Mouse (Mus musculus): ENCODE measurements at regions not wholly inside any gene's neighbourhood (a gene's known extent, or its start where the extent isn't known, plus 50 kb on each side); places are given as distances from the start of the nearest gene placed in this dataset.

GRCm38 (mm10) chr2:78388001-78388400, 441.8 kb upstream of the Cwc22 start:
- H3K4me2 ChIP-seq (ENCODE audit: low read length), result no peak overlapping the region
- no peak overlapping the region for H3K4me3 ChIP-seq (replicated peaks; ENCODE audit: low read depth, low read length)
- H3K27ac ChIP-seq (replicated peaks; ENCODE audit: low read depth, low read length), result no peak overlapping the region
- no peaks in the 10 kb centered on the region for H3K36me3 ChIP-seq (ENCODE audit: control insufficient read depth, insufficient read depth, low read length)
- H3K27me3 ChIP-seq (ENCODE audit: control insufficient read depth, insufficient read depth, low read length), result no peaks in the 10 kb centered on the region
- no peak overlapping the region for H3K9ac ChIP-seq (replicated peaks; ENCODE audit: low read length)
- ATAC-seq (ENCODE audit: low FRiP score, low TSS enrichment), result no peak
- H3K4me1 ChIP-seq (ENCODE audit: control insufficient read depth, insufficient read depth, low read length), result no peaks in the 10 kb centered on the region
- no peak for DNase-seq
- 92% methylated on average over 4 of the region's 4 CpGs for WGBS
- no peaks in the 10 kb centered on the region for H3K9me3 ChIP-seq (ENCODE audit: control insufficient read depth, low read length)

GRCm38 (mm10) chr2:78381234-78381633, 435.1 kb upstream of the Cwc22 start:
- no peaks in the 10 kb centered on the region for H3K4me1 ChIP-seq (ENCODE audit: control insufficient read depth, insufficient read depth, low read length)
- H3K4me3 ChIP-seq (replicated peaks; ENCODE audit: low read depth, low read length), result no peak overlapping the region
- no peak overlapping the region for H3K27ac ChIP-seq (replicated peaks; ENCODE audit: low read depth, low read length)
- ATAC-seq (ENCODE audit: low FRiP score, low TSS enrichment), result no peak
- H3K4me2 ChIP-seq (ENCODE audit: low read length), result no peak overlapping the region
- no peaks in the 10 kb centered on the region for H3K27me3 ChIP-seq (ENCODE audit: control insufficient read depth, insufficient read depth, low read length)
- no peaks in the 10 kb centered on the region for H3K9me3 ChIP-seq (ENCODE audit: control insufficient read depth, low read length)
- H3K9ac ChIP-seq (replicated peaks; ENCODE audit: low read length), result no peak overlapping the region
- no peaks in the 10 kb centered on the region for H3K36me3 ChIP-seq (ENCODE audit: control insufficient read depth, insufficient read depth, low read length)
- no peak for DNase-seq

GRCm38 (mm10) chr2:78331736-78332475, 385.7 kb upstream of the Cwc22 start:
- H3K36me3 ChIP-seq (ENCODE audit: control insufficient read depth, insufficient read depth, low read length), result no peaks in the 10 kb centered on the region
- H3K9ac ChIP-seq (replicated peaks; ENCODE audit: low read length), result no peak overlapping the region
- H3K27ac ChIP-seq (replicated peaks; ENCODE audit: low read depth, low read length), result no peak overlapping the region
- no peaks in the 10 kb centered on the region; the same call in 1 of the 2 replicates for H3K9me3 ChIP-seq (ENCODE audit: control insufficient read depth, low read length)
- no peaks in the 10 kb centered on the region for H3K4me1 ChIP-seq (ENCODE audit: control insufficient read depth, insufficient read depth, low read length)
- 75% methylated on average over 5 of the region's 5 CpGs for WGBS
- no peak overlapping the region for H3K4me2 ChIP-seq (ENCODE audit: low read length)
- ATAC-seq (ENCODE audit: low FRiP score, low TSS enrichment) (no peak), DNase-seq (no peak)
- H3K27me3 ChIP-seq (ENCODE audit: control insufficient read depth, insufficient read depth, low read length), result no peaks in the 10 kb centered on the region
- H3K4me3 ChIP-seq (replicated peaks; ENCODE audit: low read depth, low read length), result no peak overlapping the region

- Histone ChIP-seq H3K9ac (replicated peaks; ENCODE audit: low read length) (no peak overlapping the region), H3K27ac (replicated peaks; ENCODE audit: low read depth, low read length) (no peak overlapping the region), H3K9me3 (ENCODE audit: control insufficient read depth, low read length) (no peaks in the 10 kb centered on the region; the same call in 1 of the 2 replicates), H3K4me2 (ENCODE audit: low read length) (no peak overlapping the region), H3K36me3 (ENCODE audit: control insufficient read depth, insufficient read depth, low read length) (no peaks in the 10 kb centered on the region), H3K4me1 (ENCODE audit: control insufficient read depth, insufficient read depth, low read length) (no peaks in the 10 kb centered on the region), H3K27me3 (ENCODE audit: control insufficient read depth, insufficient read depth, low read length) (no peaks in the 10 kb centered on the region), H3K4me3 (replicated peaks; ENCODE audit: low read depth, low read length) (no peak overlapping the region)
- 91% methylated on average over 2 of the region's 2 CpGs for WGBS
- ATAC-seq (ENCODE audit: low FRiP score, low TSS enrichment) (no peak), DNase-seq (no peak)
Observed at GRCm38 (mm10) chr2:78326091-78326490, 379.9 kb upstream of the Cwc22 start.

GRCm38 (mm10) chr2:78322216-78322965, 376.2 kb upstream of the Cwc22 start:
- Histone ChIP-seq H3K27ac (replicated peaks; ENCODE audit: low read depth, low read length) (no peak overlapping the region), H3K27me3 (ENCODE audit: control insufficient read depth, insufficient read depth, low read length) (no peaks in the 10 kb centered on the region), H3K4me2 (ENCODE audit: low read length) (no peak overlapping the region), H3K4me3 (replicated peaks; ENCODE audit: low read depth, low read length) (no peak overlapping the region), H3K9me3 (ENCODE audit: control insufficient read depth, low read length) (no peaks in the 10 kb centered on the region), H3K9ac (replicated peaks; ENCODE audit: low read length) (no peak overlapping the region), H3K4me1 (ENCODE audit: control insufficient read depth, insufficient read depth, low read length) (no peaks in the 10 kb centered on the region), H3K36me3 (ENCODE audit: control insufficient read depth, insufficient read depth, low read length) (no peaks in the 10 kb centered on the region)
- DNase-seq (no peak), ATAC-seq (ENCODE audit: low FRiP score, low TSS enrichment) (no peak)
- 64% methylated on average over 3 of the region's 3 CpGs for WGBS

GRCm38 (mm10) chr2:78311766-78312491, 365.8 kb upstream of the Cwc22 start:
- ATAC-seq (ENCODE audit: low FRiP score, low TSS enrichment) (no peak; the same call in 1 of the 2 replicates), DNase-seq (peak; percentile 12)
- Histone ChIP-seq H3K4me3 (replicated peaks; ENCODE audit: low read depth, low read length) (no peak overlapping the region), H3K27ac (replicated peaks; ENCODE audit: low read depth, low read length) (no peak overlapping the region), H3K36me3 (ENCODE audit: control insufficient read depth, insufficient read depth, low read length) (no peaks in the 10 kb centered on the region), H3K4me2 (ENCODE audit: low read length) (no peak overlapping the region), H3K9me3 (ENCODE audit: control insufficient read depth, low read length) (no peaks in the 10 kb centered on the region), H3K9ac (replicated peaks; ENCODE audit: low read length) (no peak overlapping the region), H3K27me3 (ENCODE audit: control insufficient read depth, insufficient read depth, low read length) (no peaks in the 10 kb centered on the region), H3K4me1 (ENCODE audit: control insufficient read depth, insufficient read depth, low read length) (0 out of 2 replicates have a peak, but pooled peaks cover 4% of the 10 kb centered on the region)
- 63% methylated on average over 13 of the region's 13 CpGs for WGBS

- H3K4me3 ChIP-seq (replicated peaks; ENCODE audit: low read depth, low read length), result no peak overlapping the region
- 0 out of 2 replicates have a peak, but pooled peaks cover 4% of the 10 kb centered on the region for H3K4me1 ChIP-seq (ENCODE audit: control insufficient read depth, insufficient read depth, low read length)
- DNase-seq (no peak), ATAC-seq (ENCODE audit: low FRiP score, low TSS enrichment) (no peak)
- 57% methylated on average over 2 of the region's 2 CpGs for WGBS
- no peak overlapping the region for H3K9ac ChIP-seq (replicated peaks; ENCODE audit: low read length)
- H3K4me2 ChIP-seq (ENCODE audit: low read length), result no peak overlapping the region
- no peaks in the 10 kb centered on the region for H3K27me3 ChIP-seq (ENCODE audit: control insufficient read depth, insufficient read depth, low read length)
- H3K27ac ChIP-seq (replicated peaks; ENCODE audit: low read depth, low read length), result no peak overlapping the region
- H3K9me3 ChIP-seq (ENCODE audit: control insufficient read depth, low read length), result no peaks in the 10 kb centered on the region
- no peaks in the 10 kb centered on the region for H3K36me3 ChIP-seq (ENCODE audit: control insufficient read depth, insufficient read depth, low read length)
Observed at GRCm38 (mm10) chr2:78309361-78309760, 363.2 kb upstream of the Cwc22 start.

- Histone ChIP-seq H3K4me3 (replicated peaks; ENCODE audit: low read depth, low read length) (no peak overlapping the region), H3K36me3 (ENCODE audit: control insufficient read depth, insufficient read depth, low read length) (no peaks in the 10 kb centered on the region), H3K27me3 (ENCODE audit: control insufficient read depth, insufficient read depth, low read length) (no peaks in the 10 kb centered on the region), H3K4me2 (ENCODE audit: low read length) (no peak overlapping the region), H3K4me1 (ENCODE audit: control insufficient read depth, insufficient read depth, low read length) (0 out of 2 replicates have a peak, but pooled peaks cover under 1% of the 10 kb centered on the region), H3K9me3 (ENCODE audit: control insufficient read depth, low read length) (no peaks in the 10 kb centered on the region), H3K9ac (replicated peaks; ENCODE audit: low read length) (no peak overlapping the region), H3K27ac (replicated peaks; ENCODE audit: low read depth, low read length) (no peak overlapping the region)
- ATAC-seq (ENCODE audit: low FRiP score, low TSS enrichment) (no peak), DNase-seq (peak; percentile 21)
- 75% methylated on average over 4 of the region's 4 CpGs for WGBS
Observed at GRCm38 (mm10) chr2:78306897-78307296, 360.7 kb upstream of the Cwc22 start.
